Mouse (Mus musculus) frontal cortex, postnatal 36 days (tissue): ENCODE measurements around the gene Mien1.

Source experiments
- DNase-seq, 2 experiments: peaks; one replicate each; pipeline ENCODE4 v3.0.0; 2022; ENCODE audit warnings: low spot score in 2 of 2

The Mien1 gene

GRCm38 (mm10) chr11:98426592-98426991 is 12.2 kb downstream of the Mien1 start:
- no peak for DNase-seq

- DNase-seq, result no peak
Measured at GRCm38 (mm10) chr11:98418939-98419547, 19.7 kb downstream of the Mien1 start.

- no peak for DNase-seq
Measured at GRCm38 (mm10) chr11:98418273-98418672, 20.5 kb downstream of the Mien1 start.

- DNase-seq, result no peak
Measured at GRCm38 (mm10) chr11:98417074-98417473, 21.7 kb downstream of the Mien1 start.

GRCm38 (mm10) chr11:98414162-98414561 is 24.6 kb downstream of the Mien1 start:
- DNase-seq, result no peak

- DNase-seq, result no peak
Measured at GRCm38 (mm10) chr11:98413731-98414130, 25.1 kb downstream of the Mien1 start.

GRCm38 (mm10) chr11:98412797-98413301 is 25.9 kb downstream of the Mien1 start:
- no peak for DNase-seq

- DNase-seq, result no peak
Measured at GRCm38 (mm10) chr11:98412273-98412796, 26.5 kb downstream of the Mien1 start, which contains the start of gene Erbb2. Gene Erbb2 (plus strand): TSS chr11:98412470.

- no peak for DNase-seq
Measured at GRCm38 (mm10) chr11:98409341-98409822, 29.4 kb downstream of the Mien1 start.

- no peak for DNase-seq
Measured at GRCm38 (mm10) chr11:98408872-98409271, 29.9 kb downstream of the Mien1 start.

GRCm38 (mm10) chr11:98406621-98407020 is 32.2 kb downstream of the Mien1 start:
- no peak for DNase-seq

GRCm38 (mm10) chr11:98400816-98401215 is 38.0 kb downstream of the Mien1 start:
- no peak for DNase-seq

GRCm38 (mm10) chr11:98400161-98400726 is 38.5 kb downstream of the Mien1 start, which contains the start of gene Pgap3:
Gene Pgap3 (minus strand): TSS chr11:98400490.
- DNase-seq, result peak; percentile 90

GRCm38 (mm10) chr11:98397946-98398345 is 40.8 kb downstream of the Mien1 start:
- DNase-seq, result no peak

- no peak for DNase-seq
Measured at GRCm38 (mm10) chr11:98395041-98395440, 43.8 kb downstream of the Mien1 start.

GRCm38 (mm10) chr11:98394301-98394700 is 44.5 kb downstream of the Mien1 start:
- DNase-seq, result no peak

- no peak for DNase-seq
Measured at GRCm38 (mm10) chr11:98393317-98393716, 45.5 kb downstream of the Mien1 start.

GRCm38 (mm10) chr11:98392645-98393044 is 46.1 kb downstream of the Mien1 start:
- no peak for DNase-seq

- no peak for DNase-seq
Measured at GRCm38 (mm10) chr11:98392034-98392433, 46.8 kb downstream of the Mien1 start.

- DNase-seq, result no peak
Measured at GRCm38 (mm10) chr11:98390141-98390540, 48.6 kb downstream of the Mien1 start.

GRCm38 (mm10) chr11:98389221-98389780 is 49.5 kb downstream of the Mien1 start:
- DNase-seq, result peak; percentile 61 to 79

- no peak for DNase-seq
Measured at GRCm38 (mm10) chr11:98388282-98388681, 50.5 kb downstream of the Mien1 start.
